Mouse (Mus musculus): Measurements from ENCODE around the gene Loxl3.
A peak's percentile ranks its signal among the peaks of the same experiment; 100 is the strongest.

The Loxl3 gene

DNA sequence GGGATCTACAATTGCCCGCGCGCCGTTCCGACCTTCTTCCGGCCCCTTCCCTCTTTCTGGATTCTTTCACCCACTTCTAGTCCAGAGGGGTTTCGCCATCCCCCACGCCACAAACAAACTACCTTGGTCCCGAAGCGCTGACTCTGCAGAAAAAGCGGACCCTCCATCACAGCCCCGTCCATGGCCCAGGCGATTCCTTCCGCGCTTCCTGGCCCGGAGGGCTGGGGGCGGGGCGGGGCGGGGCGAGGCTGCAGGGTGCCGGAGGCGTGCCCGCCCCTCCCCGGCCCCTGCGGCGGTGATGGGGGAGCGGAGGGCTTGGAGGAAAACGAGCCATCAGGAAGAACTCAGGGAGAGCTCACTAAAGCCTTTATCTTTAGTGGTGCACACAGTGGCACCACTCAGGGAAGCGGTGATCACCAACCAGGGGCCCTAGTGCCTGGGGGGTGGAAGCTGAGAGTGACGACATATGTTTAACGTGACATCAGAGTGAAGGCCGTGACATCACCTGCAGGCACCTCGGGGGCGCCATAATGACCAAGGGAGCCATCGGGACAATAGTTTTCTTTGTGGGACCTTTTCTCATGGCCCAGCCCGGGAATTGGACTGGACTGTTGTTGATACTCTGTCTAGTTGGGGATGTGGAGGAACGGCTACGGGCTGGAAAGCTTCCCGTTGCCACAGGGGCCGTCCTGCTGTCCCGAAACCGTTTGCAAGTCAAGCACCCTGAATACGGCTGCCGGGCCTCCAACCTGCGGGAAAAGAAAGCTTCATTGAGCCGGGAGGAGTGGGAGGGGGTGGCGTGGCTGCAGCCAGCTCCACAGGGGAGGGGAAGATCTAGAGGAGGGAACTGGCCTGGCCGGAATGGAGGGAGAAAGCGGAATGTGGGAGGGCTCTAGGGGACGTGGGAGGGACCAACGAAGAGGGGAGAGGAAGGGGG is at the start of gene Loxl3, which contains the start of gene Dok1:
Loxl3 (plus strand) TSS at position 925 of the 937 bp plus-strand sequence.
Dok1 (minus strand) TSS at position 223 of the 937 bp plus-strand sequence.
- DNase-seq (ENCODE audit: low spot score) = peak; percentile 59

DNA sequence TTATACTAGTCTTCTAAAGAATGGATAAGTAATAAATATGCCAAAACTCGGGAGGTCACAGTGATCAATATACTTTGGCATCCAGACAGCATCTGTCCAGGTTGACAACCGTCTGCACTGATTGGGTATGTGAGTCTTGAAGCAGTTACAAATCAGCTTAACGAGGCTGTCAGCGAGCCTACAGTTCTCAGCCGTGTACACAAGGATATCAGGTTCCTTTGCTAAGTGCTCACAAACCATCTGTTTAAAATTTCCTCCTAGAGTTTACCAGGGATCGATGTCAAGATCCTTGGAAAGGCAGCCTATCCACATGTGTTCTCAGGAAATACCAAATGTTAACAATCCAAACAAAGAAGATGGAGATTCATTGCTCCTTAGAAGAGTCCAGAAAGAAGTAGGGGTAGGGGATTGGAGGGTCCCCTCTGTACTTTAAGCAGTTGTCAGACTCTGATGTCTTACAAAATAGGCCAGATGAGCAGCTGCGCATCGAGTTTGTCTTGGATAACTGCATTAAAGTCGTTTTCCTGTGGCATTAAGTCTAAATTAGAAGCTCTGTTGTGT is 46.5 kb upstream of the Loxl3 start:
- DNase-seq (ENCODE audit: low spot score) = no peak

DNA sequence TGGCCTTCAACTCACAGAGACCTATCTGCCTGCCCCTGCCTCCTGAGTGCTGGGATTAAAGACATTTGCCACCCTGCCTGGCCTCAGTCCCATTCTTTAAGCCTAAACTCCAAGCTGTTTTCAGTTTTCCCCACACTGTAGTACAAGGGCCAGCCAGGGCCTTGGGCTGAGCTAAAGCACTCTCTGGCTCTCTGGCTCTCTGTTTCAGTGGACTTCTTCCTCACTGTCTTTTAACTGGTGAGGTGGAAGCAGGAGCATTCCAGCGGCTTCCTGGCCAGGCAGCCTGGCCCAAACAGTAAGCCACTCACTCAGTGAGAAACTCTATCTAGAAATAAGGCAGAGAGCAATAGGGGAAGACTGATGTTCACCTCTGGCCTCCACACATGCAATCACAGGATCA is 40.3 kb upstream of the Loxl3 start:
- DNase-seq (ENCODE audit: low spot score) = no peak

- DNase-seq (ENCODE audit: low spot score) = no peak
These were observed 39.6 kb upstream of the Loxl3 start for GRCm38 (mm10) chr6:82994372-82994771.

DNA sequence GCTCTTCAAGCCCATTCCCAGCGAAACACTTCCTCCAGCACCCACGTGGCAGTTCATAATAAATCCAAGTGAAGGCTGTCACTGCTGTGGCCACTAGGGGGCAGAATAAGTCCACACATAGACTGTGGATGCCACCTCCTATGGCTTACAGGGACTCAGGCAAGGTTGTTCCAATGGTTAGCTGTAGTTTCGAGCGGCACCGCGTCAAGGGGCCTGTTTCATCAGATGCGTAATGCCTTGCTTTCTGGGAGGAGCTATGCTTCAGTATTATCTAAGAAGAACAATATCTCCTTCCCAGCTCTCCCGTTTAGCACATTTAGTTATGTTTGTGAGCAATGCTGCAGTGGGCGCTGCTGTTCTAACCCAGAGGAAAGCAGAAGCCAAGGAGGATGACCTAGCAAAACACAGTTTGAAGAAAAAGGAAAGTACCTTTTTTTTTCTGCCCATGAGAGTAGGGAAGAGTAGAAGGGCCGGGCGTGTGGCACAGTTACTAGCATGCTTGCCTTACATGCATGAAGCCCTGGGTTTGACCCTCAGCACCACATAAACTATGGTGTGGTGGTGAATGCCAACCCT is 37.1 kb upstream of the Loxl3 start:
- DNase-seq (ENCODE audit: low spot score) = peak; percentile 90

DNA sequence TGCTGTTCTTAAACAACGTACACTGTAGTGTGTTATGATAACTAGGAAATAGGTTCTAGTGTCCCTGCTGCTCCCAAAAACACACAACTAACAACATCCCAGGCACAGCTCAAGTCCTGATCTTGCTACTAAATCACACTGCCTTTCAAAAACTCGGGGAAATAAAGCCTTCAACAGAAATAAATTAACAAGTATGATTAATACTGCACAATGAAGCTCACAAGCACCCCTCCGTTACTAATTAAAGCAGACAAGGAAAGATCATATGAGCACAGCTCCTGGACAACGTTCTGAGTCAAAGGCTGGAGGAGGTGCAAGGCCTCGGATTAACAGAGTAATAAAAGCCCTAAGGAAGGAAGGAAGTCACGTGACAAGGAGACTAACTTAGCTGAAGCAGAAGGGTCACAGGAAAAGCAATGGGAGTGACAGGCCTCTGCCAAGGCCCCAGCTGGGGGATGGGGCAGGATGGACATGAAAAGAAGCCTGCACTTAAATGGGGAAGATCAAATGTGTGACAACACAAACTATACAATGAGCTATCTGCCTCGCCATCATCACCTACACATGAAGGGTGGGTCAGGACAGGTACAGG is 36.4 kb upstream of the Loxl3 start:
- no peak for DNase-seq (ENCODE audit: low spot score)

- no peak for DNase-seq (ENCODE audit: low spot score)
These were observed 35.6 kb upstream of the Loxl3 start for GRCm38 (mm10) chr6:82998326-82998725.

GRCm38 (mm10) chr6:82999986-83000385 is 34.0 kb upstream of the Loxl3 start:
- DNase-seq (ENCODE audit: low spot score) = no peak

GRCm38 (mm10) chr6:83003082-83003481 is 30.9 kb upstream of the Loxl3 start:
- no peak for DNase-seq (ENCODE audit: low spot score)

DNA sequence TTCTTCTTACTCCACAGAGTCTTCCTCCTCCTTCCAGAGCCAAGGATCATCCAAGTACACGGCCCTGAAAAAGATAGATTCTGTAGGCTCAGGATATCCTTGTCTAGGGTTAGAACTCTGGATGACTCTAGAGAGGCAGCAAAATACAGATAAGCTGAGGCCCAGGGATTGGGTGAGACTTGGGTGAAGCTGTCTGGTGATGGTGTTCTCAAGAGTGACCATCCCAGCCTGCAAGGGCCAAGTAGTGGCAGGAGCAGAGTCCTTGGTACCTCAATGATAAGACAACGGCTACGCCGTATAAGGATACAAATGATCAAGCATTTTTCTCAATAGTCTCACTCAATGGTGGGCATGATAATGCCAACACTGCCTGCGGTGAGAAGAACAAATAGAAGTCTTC is 30.1 kb upstream of the Loxl3 start:
- DNase-seq (ENCODE audit: low spot score) = no peak

GRCm38 (mm10) chr6:83004309-83004708 is 29.7 kb upstream of the Loxl3 start:
- no peak for DNase-seq (ENCODE audit: low spot score)

- no peak for DNase-seq (ENCODE audit: low spot score)
These were observed 29.1 kb upstream of the Loxl3 start for GRCm38 (mm10) chr6:83004872-83005271.

DNA sequence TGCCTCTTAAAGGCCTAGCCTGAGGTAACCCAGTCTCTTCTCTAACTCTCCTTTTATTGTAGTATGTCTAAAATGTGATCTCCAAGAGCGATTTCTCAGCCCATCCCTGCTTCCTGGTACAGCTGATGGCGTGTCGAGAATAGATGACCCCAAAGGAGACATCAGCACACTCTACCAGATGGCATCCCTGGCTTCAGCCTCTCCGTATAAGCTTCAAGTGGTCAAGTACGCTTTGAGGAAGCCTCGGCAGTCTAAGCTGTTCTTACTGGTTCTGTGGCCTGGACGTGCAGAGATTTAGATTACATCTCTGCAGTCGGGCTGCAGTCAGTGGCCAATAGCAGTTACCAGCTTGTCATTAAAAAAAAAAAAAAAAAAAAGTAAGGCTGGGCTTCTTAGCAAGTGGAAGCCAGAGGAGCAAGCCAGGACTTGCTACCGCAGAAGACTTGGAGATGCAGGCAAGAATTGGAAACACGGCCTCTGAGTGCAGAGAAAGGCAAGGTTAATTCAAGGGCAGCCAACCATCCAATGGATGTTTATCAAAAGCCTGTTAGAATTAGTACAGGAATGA is 28.4 kb upstream of the Loxl3 start:
- no peak for DNase-seq (ENCODE audit: low spot score)

GRCm38 (mm10) chr6:83006114-83006513 is 27.9 kb upstream of the Loxl3 start:
- no peak for DNase-seq (ENCODE audit: low spot score)

DNA sequence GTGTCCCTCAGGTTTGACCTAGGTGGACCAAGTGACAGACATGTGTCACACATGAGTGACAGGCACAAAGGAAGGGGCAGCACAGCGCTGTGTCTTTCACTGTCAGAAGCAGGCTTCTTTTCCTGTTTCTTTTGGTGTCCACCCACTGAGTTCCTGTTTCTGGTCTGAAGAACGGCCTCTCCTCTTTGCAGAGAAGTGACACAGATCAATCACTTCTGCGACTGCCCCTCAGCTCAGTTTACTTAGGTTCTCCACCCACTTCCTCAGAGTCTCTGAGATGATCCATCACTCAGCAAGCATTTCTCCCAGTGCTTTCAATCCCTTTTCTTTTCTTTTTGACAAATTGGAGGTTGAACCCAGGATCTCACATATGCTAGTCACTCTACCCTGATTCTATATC is 25.3 kb upstream of the Loxl3 start:
- no peak for DNase-seq (ENCODE audit: low spot score)

DNA sequence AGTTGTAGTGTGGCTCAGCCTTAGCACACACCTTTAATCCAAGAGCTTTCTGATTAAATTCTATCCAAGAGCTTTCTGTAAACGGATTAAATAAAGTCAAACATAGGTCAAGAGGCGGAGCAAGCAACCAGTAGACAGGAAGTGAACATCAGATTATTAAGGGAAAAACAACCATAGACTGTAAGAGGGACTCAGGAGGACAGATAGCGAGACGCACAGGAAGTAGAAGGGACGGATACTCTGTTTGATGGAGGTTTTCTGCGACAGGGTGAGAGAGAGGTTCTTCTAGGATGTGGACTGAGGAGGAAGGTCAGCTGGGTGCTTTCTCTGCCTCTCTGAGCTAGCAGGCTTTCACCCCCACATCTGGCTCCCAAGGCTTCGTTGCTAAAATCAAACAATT is 24.0 kb upstream of the Loxl3 start:
- no peak for DNase-seq (ENCODE audit: low spot score)

- no peak for DNase-seq (ENCODE audit: low spot score)
These were observed 22.7 kb upstream of the Loxl3 start for GRCm38 (mm10) chr6:83011255-83011654.

DNA sequence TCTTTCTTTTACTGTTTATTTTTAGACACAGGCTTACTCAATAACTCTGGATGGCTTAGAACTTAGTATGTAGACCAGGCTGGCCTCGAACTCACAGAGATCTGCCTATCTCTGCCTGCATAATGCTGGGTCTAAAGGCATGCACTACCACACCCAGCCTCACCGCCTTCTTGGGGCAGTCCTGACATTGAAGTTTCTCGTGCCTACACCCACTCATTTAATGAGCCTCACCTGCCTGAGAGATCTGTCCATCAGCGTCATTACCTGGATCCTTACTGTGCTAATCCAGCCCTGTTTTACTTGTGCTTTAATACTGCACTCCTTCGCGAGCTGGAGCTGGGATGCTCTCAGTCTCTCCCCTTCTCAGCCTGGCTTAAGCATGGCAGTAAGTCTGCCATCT is 22.2 kb upstream of the Loxl3 start:
- no peak for DNase-seq (ENCODE audit: low spot score)

DNA sequence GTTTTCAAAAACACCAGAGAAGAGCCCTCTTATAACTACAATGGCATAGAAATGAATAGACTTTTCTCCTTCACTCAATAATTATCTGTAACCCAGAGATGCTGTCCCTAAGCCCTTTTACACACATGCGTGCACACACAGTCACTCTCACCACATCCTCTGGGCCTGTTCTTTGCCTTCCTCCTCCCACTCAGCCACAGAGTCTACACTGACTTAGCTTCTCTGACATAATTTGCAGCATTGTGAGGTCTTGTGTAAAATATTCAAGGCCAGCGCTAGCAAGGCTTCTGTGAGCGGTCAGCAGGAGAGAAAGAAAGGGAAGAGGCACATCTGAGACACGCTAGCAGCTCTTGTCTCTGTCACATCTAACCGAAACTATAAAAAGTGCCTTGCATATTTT is 20.5 kb upstream of the Loxl3 start:
- no peak for DNase-seq (ENCODE audit: low spot score)

GRCm38 (mm10) chr6:83014482-83015466 is 19.2 kb upstream of the Loxl3 start:
- DNase-seq (ENCODE audit: low spot score) = no peak

DNA sequence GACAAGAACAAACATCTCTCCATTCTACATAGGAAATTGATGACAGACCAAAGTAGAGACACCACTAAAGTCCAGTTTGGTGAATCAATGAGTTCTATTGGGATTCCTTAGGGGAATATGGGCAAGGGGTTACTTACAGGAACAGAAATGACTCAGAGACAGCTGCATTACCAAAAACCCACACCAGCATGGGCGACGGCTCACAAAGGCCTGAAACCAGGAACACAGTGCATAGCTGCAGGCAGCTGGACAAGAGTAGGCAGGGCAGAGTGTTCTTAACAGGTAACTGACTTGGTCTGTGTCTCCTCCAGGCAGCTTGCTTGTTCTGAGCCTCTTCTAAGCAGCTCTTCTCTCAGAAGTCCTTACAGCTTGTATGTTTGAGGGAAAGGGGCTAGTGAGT is 18.2 kb upstream of the Loxl3 start:
- DNase-seq (ENCODE audit: low spot score) = no peak

All from ovary, postnatal 14 days (tissue).